9 mouse cellular contexts compared by ENCODE assay signal in genomic region chr10:42862102-42862740, GRCm38 (mm10). TPM values are rescaled to one million over a fixed set of nuclear protein-coding genes. Genes with fewer than 3 reads are reported as not detected.
DNase-seq lines count a peak whose midpoint lies in the region; ATAC-seq and TF ChIP-seq lines count a peak whose summit lies in the region.
"Had no signal": no experiment of that assay in that cellular context is flagged by ENCODE, and none has a peak within 500 bp of the region (broad histone marks: within the 10 kb centered on the region; RNA-seq: fewer than 3 reads in every experiment).

No protein-coding gene starts in this region.

- 65% methylated on average over 13 of the region's 13 CpGs for WGBS in hindbrain, embryonic 14.5 days
- 77% methylated on average over 13 of the region's 13 CpGs for WGBS in hindbrain, embryonic 10.5 days
- 4% methylated on average over 13 of the region's 13 CpGs for WGBS in bone marrow, adult 2 months
- WGBS in kidney, adult 2 months, result 20% methylated on average over 13 of the region's 13 CpGs
- 30% methylated on average over 13 of the region's 13 CpGs for WGBS in lung, postnatal 0 days

- TF ChIP-seq CTCF in bone marrow, adult 2 months (IDR thresholded peaks at IDR 0.05; ENCODE audit: control insufficient read depth, insufficient read depth, low read length), result no peak
- TF ChIP-seq CTCF in kidney, adult 2 months (conservative IDR thresholded peaks at IDR 0.05; ENCODE audit: insufficient read depth, insufficient read length, low read depth, low read length), result no peak
- no peak for TF ChIP-seq CTCF in lung, postnatal 0 days (IDR thresholded peaks at IDR 0.05)

- no peaks in the 10 kb centered on the region for H3K9me3 ChIP-seq in hindbrain, embryonic 14.5 days (ENCODE audit: control insufficient read depth, low read length)
- H3K9me3 ChIP-seq in hindbrain, embryonic 10.5 days, result no peaks in the 10 kb centered on the region
- H3K9me3 ChIP-seq in lung, postnatal 0 days (ENCODE audit: low read length), result no peaks in the 10 kb centered on the region
- H3K9me3 ChIP-seq: neural tube, embryonic 12.5 days had no signal

- H3K36me3 ChIP-seq in hindbrain, embryonic 14.5 days (replicated peaks; ENCODE audit: control insufficient read depth, insufficient read depth), result no peaks in the 10 kb centered on the region
- H3K36me3 ChIP-seq in hindbrain, embryonic 10.5 days, result no peaks in the 10 kb centered on the region
- no peaks in the 10 kb centered on the region for H3K36me3 ChIP-seq in kidney, adult 2 months (ENCODE audit: control insufficient read depth, insufficient read depth, low read length)
- H3K36me3 ChIP-seq in lung, postnatal 0 days (ENCODE audit: insufficient read depth, low read length), result no peaks in the 10 kb centered on the region
- no peaks in the 10 kb centered on the region for H3K36me3 ChIP-seq in splenic B cell, adult 2 months (ENCODE audit: control insufficient read depth, insufficient read depth, low read length, poor library complexity, severe bottlenecking)
- H3K36me3 ChIP-seq: neural tube, embryonic 12.5 days had no signal

- no peak for ATAC-seq in hindbrain, embryonic 14.5 days (ENCODE audit: low FRiP score)
- ATAC-seq in lung, postnatal 0 days, result no peak

- H3K4me2 ChIP-seq in hindbrain, embryonic 14.5 days (replicated peaks), result peak overlapping the region; percentile 51
- H3K4me2 ChIP-seq in lung, postnatal 0 days (replicated peaks; ENCODE audit: low read depth, low read length), result peak overlapping the region; percentile 63
- H3K4me2 ChIP-seq: neural tube, embryonic 12.5 days had no signal

- no peak overlapping the region for H3K27ac ChIP-seq in hindbrain, embryonic 14.5 days
- no peak overlapping the region for H3K27ac ChIP-seq in hindbrain, embryonic 10.5 days
- H3K27ac ChIP-seq in bone marrow, adult 2 months (ENCODE audit: control insufficient read depth, insufficient read depth, low read depth, low read length, poor library complexity), result no peak overlapping the region; the same call in 1 of the 2 replicates
- H3K27ac ChIP-seq in kidney, adult 2 months (ENCODE audit: insufficient read depth, low read depth, low read length), result 0 out of 2 replicates have a peak overlapping the region, but pooled peaks have one; percentile 21
- H3K27ac ChIP-seq in lung, postnatal 0 days (ENCODE audit: low read length), result no peak overlapping the region
- H3K27ac ChIP-seq: neural tube, embryonic 12.5 days had no signal

- H3K27me3 ChIP-seq in hindbrain, embryonic 14.5 days (ENCODE audit: control insufficient read depth, insufficient read depth, low read length), result no peaks in the 10 kb centered on the region
- peaks cover 12% of the 10 kb centered on the region for H3K27me3 ChIP-seq in hindbrain, embryonic 10.5 days (ENCODE audit: insufficient read depth, poor library complexity, severe bottlenecking)
- H3K27me3 ChIP-seq in kidney, adult 2 months (replicated peaks; ENCODE audit: control insufficient read depth, insufficient read depth, low read length), result no peaks in the 10 kb centered on the region
- H3K27me3 ChIP-seq in lung, postnatal 0 days (replicated peaks; ENCODE audit: insufficient read depth, low read length), result no peaks in the 10 kb centered on the region
- H3K27me3 ChIP-seq in splenic B cell, adult 2 months (ENCODE audit: control insufficient read depth, insufficient read depth, low read length, poor library complexity, severe bottlenecking), result no peaks in the 10 kb centered on the region
- H3K27me3 ChIP-seq: neural tube, embryonic 12.5 days had no signal

- no peak for TF ChIP-seq EP300 in lung, postnatal 0 days (IDR thresholded peaks at IDR 0.05)

- no peak for TF ChIP-seq POLR2A in bone marrow, adult 2 months (IDR thresholded peaks at IDR 0.05; ENCODE audit: borderline replicate concordance, control insufficient read depth, low read depth, low read length)
- no peak for TF ChIP-seq POLR2A in kidney, adult 2 months (IDR thresholded peaks at IDR 0.05; ENCODE audit: low read depth, low read length)

- no peak overlapping the region for H3K9ac ChIP-seq in hindbrain, embryonic 14.5 days
- no peak overlapping the region for H3K9ac ChIP-seq in lung, postnatal 0 days (replicated peaks; ENCODE audit: low read depth)
- H3K9ac ChIP-seq: neural tube, embryonic 12.5 days had no signal

- peaks cover 28% of the 10 kb centered on the region for H3K4me1 ChIP-seq in hindbrain, embryonic 14.5 days (replicated peaks; ENCODE audit: control insufficient read depth, insufficient read depth, low read length)
- H3K4me1 ChIP-seq in hindbrain, embryonic 10.5 days (replicated peaks), result peaks cover 33% of the 10 kb centered on the region
- peaks cover 5% of the 10 kb centered on the region; the same call in 1 of the 2 replicates for H3K4me1 ChIP-seq in bone marrow, adult 2 months (ENCODE audit: control insufficient read depth, insufficient read depth, low read length)
- H3K4me1 ChIP-seq in kidney, adult 2 months (ENCODE audit: control insufficient read depth, insufficient read depth, low read length), result 0 out of 2 replicates have a peak, but pooled peaks cover 2% of the 10 kb centered on the region
- H3K4me1 ChIP-seq in lung, postnatal 0 days (ENCODE audit: insufficient read depth, low read depth, low read length), result no peaks in the 10 kb centered on the region

- DNase-seq in hindbrain, embryonic 14.5 days (ENCODE audit: low spot score), result peak; percentile 28
- no peak for DNase-seq in hindbrain, embryonic 10.5 days (ENCODE audit: low spot score)
- DNase-seq in kidney, adult 2 months, result peak; percentile 82
- peak; percentile 67 for DNase-seq in lung, postnatal 0 days (ENCODE audit: low spot score)
- peak; percentile 78 for DNase-seq in splenic B cell, adult 2 months (ENCODE audit: low read depth, low spot score)
- no peak for DNase-seq in frontal cortex, adult 2 months (ENCODE audit: extremely low spot score in 1 of 2, low spot score in 1 of 2)
- DNase-seq in left cerebral cortex, adult 9 months (ENCODE audit: low spot score in 2 of 2), result no peak

- H3K4me3 ChIP-seq in hindbrain, embryonic 14.5 days (replicated peaks; ENCODE audit: low read length), result no peak overlapping the region
- no peak overlapping the region for H3K4me3 ChIP-seq in hindbrain, embryonic 10.5 days
- H3K4me3 ChIP-seq in bone marrow, adult 2 months (replicated peaks; ENCODE audit: control insufficient read depth, low read depth, low read length), result peak overlapping the region; percentile 44
- no peak overlapping the region for H3K4me3 ChIP-seq in kidney, adult 2 months (ENCODE audit: insufficient read depth, low read depth, low read length)
- peak overlapping the region; percentile 17 for H3K4me3 ChIP-seq in lung, postnatal 0 days (ENCODE audit: low read depth, low read length)
- H3K4me3 ChIP-seq: neural tube, embryonic 12.5 days had no signal

RNA-seq across cellular contexts. Expression of gene Scml4, which starts 2.1 kb away (rescaled TPM):
- polyA plus RNA-seq in hindbrain, embryonic 14.5 days (2014; fragmentation: Nextera tagmentation; extraction: Ambion mirVana), result 9.3 and 13.3 TPM in 2 replicates
- 0.86 and 1.8 TPM in 2 replicates for polyA plus RNA-seq in hindbrain, embryonic 10.5 days (2016; fragmentation: Nextera tagmentation; extraction: Ambion mirVana)
- 2.4 and 3.7 TPM in 2 replicates for polyA plus RNA-seq in bone marrow, adult 2 months (2011; ENCODE audit: insufficient read depth, insufficient read length, low replicate concordance, missing spikeins)
- polyA plus RNA-seq in kidney, adult 2 months (2012; rRNA removed), result 1.0 and 2.2 TPM in 2 replicates
- 0.10 and 0.13 TPM in 2 replicates for polyA plus RNA-seq in lung, postnatal 0 days (2015; fragmentation: Nextera tagmentation; extraction: Ambion mirVana)
- 1.3 and 1.9 TPM in 2 replicates for polyA plus RNA-seq in frontal cortex, adult 2 months (2012; rRNA removed)

Comparison
In these comparisons a context has a peak if more than half of its experiments do, and no peak if none do; other contexts are left out.
1. DNase-seq: peak in hindbrain, embryonic 14.5 days (single experiment), kidney, adult 2 months (single experiment), lung, postnatal 0 days (single experiment) and splenic B cell, adult 2 months (single experiment); none in hindbrain, embryonic 10.5 days (single experiment), frontal cortex, adult 2 months (0 of 2) and left cerebral cortex, adult 9 months (0 of 2).
2. H3K4me3 ChIP-seq: peak in bone marrow, adult 2 months (single experiment) and lung, postnatal 0 days (single experiment); none in hindbrain, embryonic 14.5 days (single experiment), hindbrain, embryonic 10.5 days (single experiment) and kidney, adult 2 months (single experiment).